Mouse (Mus musculus) naive thymus-derived CD4-positive, alpha-beta T cell, adult 2 months (primary cell): Measurements from ENCODE around the gene Dnajc5.

Experiments
- DNase-seq: peaks from one replicate; pipeline ENCODE4 v3.0.0-alpha.2; 2011; ENCODE audit warnings: low read depth

Gene Dnajc5

GRCm38 (mm10) chr2:181520118-181520935 is at the start of gene Dnajc5:
Gene Dnajc5, plus strand, starts transcription at chr2:181520485.
- peak; percentile 99 for DNase-seq

GRCm38 (mm10) chr2:181471246-181471645 is 49.0 kb upstream of the Dnajc5 start:
- no peak for DNase-seq

GRCm38 (mm10) chr2:181472256-181472827 is 47.9 kb upstream of the Dnajc5 start:
- no peak for DNase-seq

- no peak for DNase-seq
Observed at GRCm38 (mm10) chr2:181483120-181483519, 37.2 kb upstream of the Dnajc5 start.

- peak; percentile 74 for DNase-seq
Observed at GRCm38 (mm10) chr2:181483562-181484318, 36.5 kb upstream of the Dnajc5 start.

GRCm38 (mm10) chr2:181484456-181485233 is 35.6 kb upstream of the Dnajc5 start:
- peak; percentile 16 for DNase-seq

GRCm38 (mm10) chr2:181485741-181486140 is 34.5 kb upstream of the Dnajc5 start:
- DNase-seq: no peak

- DNase-seq: no peak
Observed at GRCm38 (mm10) chr2:181487338-181488277, 32.7 kb upstream of the Dnajc5 start.

- peak; percentile 61 for DNase-seq
Observed at GRCm38 (mm10) chr2:181491432-181492205, 28.7 kb upstream of the Dnajc5 start.

GRCm38 (mm10) chr2:181492206-181492605 is 28.1 kb upstream of the Dnajc5 start:
- DNase-seq: no peak

GRCm38 (mm10) chr2:181493156-181493927 is 26.9 kb upstream of the Dnajc5 start, which contains the start of gene Abhd16b:
Gene Abhd16b, plus strand, starts transcription at chr2:181493206.
- no peak for DNase-seq

- no peak for DNase-seq
Observed at GRCm38 (mm10) chr2:181494266-181494945, 25.9 kb upstream of the Dnajc5 start.

GRCm38 (mm10) chr2:181495845-181496244 is 24.4 kb upstream of the Dnajc5 start:
- peak; percentile 49 for DNase-seq

GRCm38 (mm10) chr2:181496281-181496680 is 24.0 kb upstream of the Dnajc5 start:
- peak; percentile 85 for DNase-seq

GRCm38 (mm10) chr2:181496831-181497547 is 23.3 kb upstream of the Dnajc5 start, which contains the start of gene Tpd52l2:
Gene Tpd52l2, plus strand, starts transcription at chr2:181497142.
- peak; percentile 98 for DNase-seq

- DNase-seq: peak; percentile 77
Observed at GRCm38 (mm10) chr2:181497548-181497875, 22.8 kb upstream of the Dnajc5 start.

- no peak for DNase-seq
Observed at GRCm38 (mm10) chr2:181498644-181499043, 21.6 kb upstream of the Dnajc5 start.

- no peak for DNase-seq
Observed at GRCm38 (mm10) chr2:181509191-181509590, 11.1 kb upstream of the Dnajc5 start.
